Mouse (Mus musculus): ENCODE results near the gene Akap13.

DNA sequence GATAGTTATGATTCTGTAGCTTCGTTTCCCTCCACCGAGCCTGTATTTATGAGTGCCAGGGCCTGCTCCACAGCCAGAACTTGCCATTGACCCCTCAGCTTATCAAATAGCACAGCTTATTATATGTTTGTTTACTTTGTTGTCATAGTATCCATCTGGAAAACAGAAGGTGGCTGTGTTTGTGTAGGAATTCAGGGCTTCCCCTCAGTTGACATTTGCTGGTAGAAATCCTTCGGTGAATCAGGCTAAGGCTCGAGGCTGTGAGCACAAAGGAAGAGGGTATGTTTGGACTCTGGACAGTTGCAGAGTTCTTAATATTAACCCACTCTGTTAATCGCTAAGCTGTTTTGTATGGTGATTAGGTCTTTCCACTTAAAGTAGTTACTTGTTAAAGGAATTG lies 43.3 kb downstream of the Akap13 start:
- TF ChIP-seq POLR2A (IDR thresholded peaks at IDR 0.05; ENCODE audit: borderline replicate concordance, extremely low read depth, low read depth, low read length) (no peak), CTCF (IDR thresholded peaks at IDR 0.05; ENCODE audit: insufficient read depth, low read length) (no peak)
